Mouse (Mus musculus): ENCODE data around the gene Tmem45a.

- TF ChIP-seq CTCF (IDR thresholded peaks at IDR 0.05; ENCODE audit: low read depth, low read length) (no peak), POLR2A (IDR thresholded peaks at IDR 0.05; ENCODE audit: borderline replicate concordance, low read depth, low read length) (no peak)
These were observed 1.2 kb downstream of the Tmem45a start for GRCm38 (mm10) chr16:56884811-56885210.

Data from bone marrow macrophage, adult 2 months (primary cell).